Comparison of ENCODE assay signal across 16 mouse cellular contexts in genomic region chr6:61767151-61767550, GRCm38 (mm10).
DNase-seq lines count a peak whose midpoint lies in the region; TF ChIP-seq lines count a peak whose summit lies in the region.
"Had no signal": no experiment of that assay in that cellular context is flagged by ENCODE, and none has a peak within 500 bp of the region (broad histone marks: within the 10 kb centered on the region; RNA-seq: fewer than 3 reads in every experiment).

No protein-coding gene starts in this region.

- no peak for TF ChIP-seq CTCF in brain, embryonic 14.5 days (IDR thresholded peaks at IDR 0.05; ENCODE audit: borderline replicate concordance, extremely low read depth, insufficient read depth, insufficient read length)

- TF ChIP-seq POLR2A in brain, embryonic 14.5 days (IDR thresholded peaks at IDR 0.05; ENCODE audit: borderline replicate concordance, extremely low read depth, insufficient read depth, insufficient read length, poor library complexity, severe bottlenecking), result no peak

- intact Hi-C loops in gastrocnemius, postnatal 36 days (cut with DNase I), result no loop called here

- DNase-seq in left cerebral cortex, adult 18-20 months (ENCODE audit: low spot score in 2 of 2), result peak; percentile 7 to 9
- DNase-seq in left cerebral cortex, adult 11 months (ENCODE audit: low spot score), result no peak
- DNase-seq in retina, postnatal 1 day, result peak; percentile 27
- DNase-seq in retina, embryonic 14.5 days (ENCODE audit: low spot score), result no peak
- DNase-seq in A20 (ENCODE audit: low read depth, low spot score), result peak; percentile 26
- peak; percentile 38 for DNase-seq in brain, embryonic 14.5 days (ENCODE audit: low read depth)
- DNase-seq in spleen, adult 18-20 months, result no peak
- DNase-seq in gastrocnemius, postnatal 36 days, result no peak
- DNase-seq: adrenal gland, adult 2 months; adrenal gland, postnatal 36 days; cerebellum, adult 11-12 months; cerebellum, adult 9-10 months; cerebellum, postnatal 25 days; forebrain, postnatal 0 days; heart, adult 18-20 months; heart, postnatal 14 days had no signal

Comparison
In these comparisons a context has a peak if more than half of its experiments do, and no peak if none do; other contexts are left out.
1. DNase-seq: peak in left cerebral cortex, adult 18-20 months (2 of 2), retina, postnatal 1 day (single experiment), A20 (single experiment) and brain, embryonic 14.5 days (single experiment); none in left cerebral cortex, adult 11 months (single experiment), retina, embryonic 14.5 days (single experiment), spleen, adult 18-20 months (0 of 2) and gastrocnemius, postnatal 36 days (0 of 2).